Mouse (Mus musculus): ENCODE results near the gene S100a13.

Gene S100a13

GRCm38 (mm10) chr3:90550421-90550790 is 36.2 kb downstream of the S100a13 start:
- no peak for DNase-seq (ENCODE audit: extremely low spot score, low read depth, low spot score)

DNA sequence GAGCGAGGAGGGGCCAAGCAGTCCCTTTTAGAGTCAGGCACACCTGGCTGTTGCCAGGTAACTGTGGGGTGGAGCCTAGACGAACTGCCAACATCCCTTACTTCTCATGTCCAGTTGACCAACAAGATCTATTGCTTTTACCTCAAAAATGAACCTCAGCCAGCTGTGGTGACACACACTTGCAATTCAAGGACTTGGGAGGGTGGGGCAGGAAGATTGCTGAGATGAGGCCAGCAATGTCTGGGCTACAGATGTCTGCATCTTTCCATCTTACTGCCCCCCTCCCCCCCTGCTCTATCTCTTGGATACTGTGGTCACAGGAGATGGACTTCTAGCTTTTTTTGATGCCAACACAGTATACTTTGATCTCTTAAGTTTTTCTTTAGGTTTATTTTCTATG is 38.0 kb downstream of the S100a13 start:
- DNase-seq (ENCODE audit: extremely low spot score, low read depth, low spot score), result no peak

DNA sequence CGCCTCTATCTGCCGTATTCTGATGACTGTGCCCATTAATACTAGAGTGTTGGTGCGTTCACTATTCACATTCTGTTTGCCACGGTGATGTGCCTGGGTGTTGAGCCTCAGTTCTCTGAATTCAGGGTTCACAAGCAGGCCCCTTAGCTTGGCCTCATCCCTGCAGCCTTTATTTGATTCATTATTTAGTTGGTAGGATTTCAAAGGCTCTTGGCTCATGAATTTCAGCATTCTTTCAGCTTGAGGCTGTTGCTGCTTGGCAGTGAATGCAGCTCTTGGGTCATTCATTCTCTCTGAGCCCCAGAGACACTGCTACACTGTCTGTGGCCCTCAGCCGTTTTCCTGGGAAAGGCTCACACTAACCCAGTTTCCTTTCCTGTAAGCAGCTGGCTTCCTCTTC is 41.7 kb downstream of the S100a13 start:
- no peak for DNase-seq (ENCODE audit: extremely low spot score, low read depth, low spot score)

- DNase-seq (ENCODE audit: extremely low spot score, low read depth, low spot score), result no peak
Measured at GRCm38 (mm10) chr3:90560008-90560628, 45.9 kb downstream of the S100a13 start, which contains the start of gene S100a3. Gene S100a3 (plus strand): TSS chr3:90560578.

Measured in hindlimb bud, embryonic 11.5 days (tissue).